Mouse (Mus musculus) monocyte, adult 2 months (primary cell): ENCODE measurements around the gene Arhgap19.

ENCODE experiments used
- DNase-seq, 2 experiments: peaks; one replicate each; pipeline ENCODE4 v3.0.0; 2022; ENCODE audit warnings: low spot score in 2 of 2, low read depth in 1 of 2

Arhgap19 gene

GRCm38 (mm10) chr19:41745941-41746557, 55.8 kb downstream of the Arhgap19 start:
- no peak for DNase-seq

GRCm38 (mm10) chr19:41743396-41743795, 58.5 kb downstream of the Arhgap19 start, which contains the start of gene Slit1:
TSS of gene Slit1 (minus strand) at chr19:41743665.
- no peak for DNase-seq

- DNase-seq: no peak
These were observed 63.0 kb downstream of the Arhgap19 start for GRCm38 (mm10) chr19:41738896-41739295.

GRCm38 (mm10) chr19:41738429-41738805, 63.4 kb downstream of the Arhgap19 start:
- DNase-seq: no peak

- no peak for DNase-seq
These were observed 64.0 kb downstream of the Arhgap19 start for GRCm38 (mm10) chr19:41737657-41738428.

- DNase-seq: no peak
These were observed 67.2 kb downstream of the Arhgap19 start for GRCm38 (mm10) chr19:41734685-41735084.

- DNase-seq: no peak
These were observed 76.4 kb downstream of the Arhgap19 start for GRCm38 (mm10) chr19:41725491-41725890.

- DNase-seq: no peak
These were observed 76.9 kb downstream of the Arhgap19 start for GRCm38 (mm10) chr19:41724831-41725470.

- no peak for DNase-seq
These were observed 78.5 kb downstream of the Arhgap19 start for GRCm38 (mm10) chr19:41723337-41723736.

GRCm38 (mm10) chr19:41719436-41719835, 82.4 kb downstream of the Arhgap19 start:
- DNase-seq: no peak
